Mouse (Mus musculus) activated CD4-positive, CD25-positive, alpha-beta regulatory T cell, adult 4 months (primary cell): Measurements from ENCODE around the gene Pop4. TPM values are rescaled to one million over a fixed set of nuclear protein-coding genes. Genes with fewer than 3 reads are reported as not detected.
A peak's percentile ranks its signal among the peaks of the same experiment; 100 is the strongest.

ENCODE experiments used
- ATAC-seq: one replicate; pipeline ENCODE4 v1.8.0; 2017
- polyA plus RNA-seq, 2 experiments: library from polyadenylated mRNA; unstranded; fragments of 100-300 nt; shearing (Covaris generic); gene quantifications; one replicate each; pipeline ENCODE4 v1.2.1; 2017

Pop4 gene
- polyA plus RNA-seq, 2 experiments from 2014 or later: 30.7 to 34.4 TPM

DNA sequence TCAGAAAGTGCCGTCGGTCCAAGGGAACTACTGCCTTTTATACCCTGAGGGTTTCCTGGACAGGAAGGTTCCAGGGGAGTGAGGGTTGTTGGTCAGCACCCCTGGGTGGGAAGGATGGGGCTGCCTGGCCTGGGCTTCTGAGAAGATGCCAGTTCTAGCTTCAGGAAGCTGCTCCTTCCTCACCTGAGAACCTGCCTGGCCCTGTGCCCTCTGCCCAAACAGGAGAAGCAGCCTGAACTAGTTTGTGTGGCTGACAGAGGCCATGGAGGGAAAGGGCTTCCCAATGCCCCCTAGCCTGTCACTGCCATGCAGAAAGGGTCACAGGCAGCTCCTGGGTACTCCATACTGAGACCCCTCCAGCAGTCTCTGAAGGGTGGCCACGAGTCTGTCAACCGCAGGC lies 51.7 kb downstream of the Pop4 start:
- ATAC-seq: no peak

DNA sequence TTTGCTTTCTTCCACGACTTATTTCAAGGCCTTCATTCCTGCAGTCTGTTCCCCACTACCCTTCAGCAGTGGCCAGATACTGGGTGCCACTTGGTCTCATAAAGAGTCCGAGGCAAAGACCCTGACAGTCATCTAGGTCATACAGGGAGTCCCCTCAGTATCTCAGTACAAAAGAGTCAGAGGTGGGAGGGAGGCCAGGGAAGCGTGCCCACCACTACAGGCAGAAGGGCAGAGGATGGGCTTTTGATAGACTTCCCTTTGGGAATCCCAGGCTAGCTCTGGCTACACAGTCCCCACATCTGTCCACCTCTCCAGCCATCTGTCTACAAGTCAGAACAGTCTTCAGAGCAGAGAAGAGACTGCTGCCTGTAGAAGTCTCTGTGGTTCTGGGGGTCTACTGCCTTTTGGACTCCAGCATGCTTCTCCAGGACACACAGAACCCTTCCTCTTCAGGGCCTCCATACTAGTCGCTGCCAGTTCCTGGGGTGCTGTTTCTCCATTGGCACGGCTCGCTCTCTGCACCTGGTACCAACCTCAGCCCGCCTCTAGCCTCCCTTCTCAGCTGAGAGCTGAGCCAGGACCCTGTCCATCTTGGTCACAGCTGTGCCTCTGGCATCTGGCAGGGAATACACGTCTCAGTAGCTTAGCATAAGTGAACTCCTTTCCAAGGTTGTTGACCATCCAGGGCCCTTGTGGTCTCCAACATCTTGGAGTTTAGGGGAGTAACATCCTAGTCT lies 52.4 kb downstream of the Pop4 start:
- no peak for ATAC-seq

DNA sequence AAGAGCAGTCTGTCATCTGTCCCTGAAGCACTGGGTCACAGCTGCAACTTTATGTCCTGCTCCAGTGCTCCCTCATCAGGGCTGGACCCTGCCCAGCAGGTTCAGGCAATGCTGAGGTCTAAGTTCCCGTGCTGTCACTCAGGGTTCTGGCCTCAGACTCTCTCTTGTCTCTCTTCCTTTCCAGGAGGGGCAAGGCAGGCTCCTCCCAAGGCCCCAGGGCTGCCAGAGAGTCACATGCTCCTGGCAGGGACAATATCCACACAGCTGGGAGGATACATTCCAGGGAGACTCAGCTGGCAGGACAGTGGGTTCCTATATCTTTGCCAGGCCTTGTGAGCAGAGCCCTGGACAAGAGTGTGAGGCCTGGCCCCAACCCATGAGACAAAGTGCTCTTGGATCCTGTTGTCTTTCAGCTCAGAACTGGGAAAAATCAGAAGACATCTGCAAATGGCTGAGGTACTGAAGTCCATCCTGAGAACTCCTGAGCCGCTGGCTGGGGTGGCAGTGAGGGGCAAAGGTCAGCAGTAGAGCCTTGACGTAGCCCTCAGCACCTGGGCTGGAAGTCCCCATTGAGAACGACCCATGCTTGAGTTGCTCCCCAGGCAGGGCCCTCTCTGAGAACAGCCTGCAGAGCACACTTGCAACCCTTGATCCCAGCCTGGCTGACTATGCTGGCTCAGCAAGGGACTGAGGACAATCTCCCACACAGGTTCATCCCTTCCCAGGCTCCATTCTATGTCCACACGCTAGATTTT lies 53.6 kb downstream of the Pop4 start:
- ATAC-seq: no peak

DNA sequence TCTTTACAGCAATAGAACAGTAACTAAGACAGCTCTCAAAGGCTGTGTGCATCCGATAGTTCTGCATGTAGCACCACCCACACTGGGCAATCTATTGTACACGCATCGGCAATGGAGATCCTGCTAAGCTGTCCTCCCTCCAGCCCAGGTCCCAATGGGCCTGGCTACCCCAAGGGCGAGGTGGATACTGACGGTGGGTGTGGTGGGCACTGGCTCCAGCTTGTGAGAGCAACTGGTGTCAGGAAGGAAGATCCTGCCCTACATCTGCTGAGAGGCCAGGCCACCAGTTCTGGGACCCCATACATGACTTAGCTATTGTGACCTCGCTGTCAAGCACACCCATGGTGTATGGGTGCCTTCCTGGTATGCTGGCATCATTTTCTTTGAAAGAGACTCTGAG lies 55.5 kb downstream of the Pop4 start:
- no peak for ATAC-seq

DNA sequence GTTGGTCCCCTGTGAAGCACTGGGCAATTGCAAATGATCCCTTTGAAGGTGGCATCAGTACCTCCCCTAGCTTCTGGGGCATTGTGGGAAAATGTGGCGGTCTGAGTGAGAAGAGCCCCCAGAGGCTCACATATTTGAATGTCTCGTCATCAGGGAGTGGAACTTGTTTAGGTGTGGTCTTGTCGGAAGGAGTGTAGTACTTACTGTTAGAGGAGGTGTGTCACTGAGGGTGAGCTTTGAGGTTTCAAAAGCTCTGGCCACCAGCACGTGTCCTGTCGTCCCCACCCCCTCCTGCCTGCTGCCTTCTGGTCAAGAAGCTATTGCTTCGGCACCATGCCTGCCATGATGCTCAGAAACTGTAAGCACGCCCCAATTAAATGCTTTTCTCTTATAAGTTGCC lies 55.9 kb downstream of the Pop4 start:
- no peak for ATAC-seq

DNA sequence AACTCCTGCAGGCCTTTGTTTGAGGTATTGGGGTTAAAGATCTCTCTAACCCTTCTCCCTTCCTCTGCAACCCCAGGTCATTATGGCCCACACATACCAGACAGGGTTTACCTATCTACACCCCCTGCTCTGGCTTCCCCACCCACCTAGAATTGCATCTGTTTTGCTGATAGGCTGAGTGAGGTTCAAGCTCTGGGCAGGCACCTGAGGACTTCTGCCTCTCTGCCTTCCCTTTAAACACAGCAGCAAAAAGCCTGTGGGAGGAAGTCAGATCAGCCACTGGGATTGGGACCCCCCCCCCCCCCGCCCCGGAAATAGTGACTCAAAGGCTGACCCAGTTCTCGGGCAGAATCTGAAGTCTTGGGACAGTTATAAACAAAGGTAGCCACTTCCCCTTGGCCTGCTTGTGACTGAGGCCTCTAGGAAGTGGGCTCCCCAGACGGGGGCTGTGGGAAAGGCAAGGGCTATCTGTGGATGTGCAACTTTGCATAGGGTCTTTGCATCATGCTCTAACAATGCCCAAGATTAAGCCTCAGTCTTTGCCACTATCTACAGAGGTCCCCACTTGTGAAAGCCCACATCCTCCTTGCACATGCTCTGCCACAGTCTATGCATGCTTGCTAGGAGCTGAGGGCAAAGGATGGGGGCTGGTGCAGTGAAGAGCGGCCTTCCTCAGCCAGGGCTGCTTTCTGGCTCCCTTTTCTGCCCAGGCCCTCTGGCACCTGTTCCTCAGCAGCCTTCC lies 56.6 kb downstream of the Pop4 start:
- ATAC-seq: peak; percentile 83

GRCm38 (mm10) chr7:38212651-38213062 lies 58.6 kb downstream of the Pop4 start:
- ATAC-seq: no peak

Other genes starting within 250 kb of the Pop4 start
- 10 to 100 TPM; 12.3 to 21.5 TPM for gene Uri1, start 247.9 kb downstream of the Pop4 start, polyA plus RNA-seq
- gene Ccne1, start 163.9 kb downstream of the Pop4 start, polyA plus RNA-seq: 1 to 10 TPM; 4.4 to 8.1 TPM
- 100 to 1,000 TPM; 149 to 152 TPM for gene 1600014C10Rik, start 88.2 kb downstream of the Pop4 start, polyA plus RNA-seq
- under 1 TPM; 0.45 to 0.47 TPM for gene Plekhf1, start 43.4 kb downstream of the Pop4 start, polyA plus RNA-seq